Mouse (Mus musculus) heart, adult 2 months (tissue): ENCODE results near the gene Mad2l2.

Experiments used
- CTCF ChIP-seq: fragments of 200-600 bp; IDR thresholded peaks from 2 replicates; pipeline ENCODE4 v1.8.1; 2022; ENCODE audit warnings: antibody characterized with exemption, mild to moderate bottlenecking, moderate library complexity
- POLR2A ChIP-seq: fragments of 200-500 bp; IDR thresholded peaks from 2 replicates; pipeline ENCODE4 v1.6.1; 2011; ENCODE audit warnings: mild to moderate bottlenecking, low read depth, low read length, control low read depth; ENCODE audit not compliant: insufficient read depth

DNA sequence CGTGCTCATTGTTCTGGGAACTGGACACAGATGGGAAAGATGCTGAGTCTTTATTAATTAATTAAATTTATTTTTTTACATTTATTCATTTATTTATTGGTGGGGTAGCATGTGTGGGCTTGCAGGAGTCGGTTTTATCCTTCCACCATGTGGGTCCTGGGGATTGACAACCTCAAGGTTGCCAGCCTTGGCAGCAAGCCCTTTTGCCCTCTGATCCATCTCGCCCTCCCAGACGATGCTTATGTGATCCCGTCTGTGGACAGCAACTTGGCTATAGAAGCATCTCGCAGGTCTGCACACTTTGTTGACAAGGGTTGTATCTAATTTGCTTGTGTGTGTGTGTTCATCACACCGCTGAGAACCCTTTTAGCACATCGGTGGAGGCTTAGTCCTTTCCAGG is 7.3 kb downstream of the Mad2l2 start:
- no peak for TF ChIP-seq POLR2A
- no peak for TF ChIP-seq CTCF
